Mouse (Mus musculus) CH12.LX (cell line): ENCODE results near the gene Ctnnd1. TPM values are rescaled to one million over a fixed set of nuclear protein-coding genes. Genes with fewer than 3 reads are reported as not detected.
A peak's percentile ranks its signal among the peaks of the same experiment; 100 is the strongest.

Experiments
- DNase-seq: peaks from one replicate; pipeline ENCODE4 v3.0.0-alpha.2; 2013; ENCODE audit errors: extremely low read depth
- H3K27ac ChIP-seq: 2 replicates; pipeline ENCODE4 v1.5.1; 2012; ENCODE audit warnings: low read depth, mild to moderate bottlenecking, control low read depth, moderate library complexity; ENCODE audit not compliant: insufficient read depth
- H3K27me3 ChIP-seq: replicated peaks from 2 replicates; pipeline ENCODE3; 2012; ENCODE audit warnings: inconsistent platforms
- H3K36me3 ChIP-seq, 2 experiments: replicated peaks in 1 of 2; 2 replicates each; pipeline versions ENCODE3 to v1.6.1; 2012; ENCODE audit warnings: inconsistent platforms in 1 of 2, low read length in 1 of 2, mild to moderate bottlenecking in 1 of 2, mixed read lengths in 1 of 2, moderate library complexity in 1 of 2; ENCODE audit not compliant: control insufficient read depth in 1 of 2, insufficient read depth in 1 of 2
- H3K4me1 ChIP-seq, 2 experiments: 2 replicates each; pipeline ENCODE4 v1.6.1; 2012; ENCODE audit warnings: inconsistent platforms in 1 of 2, moderate library complexity in 1 of 2; ENCODE audit not compliant: insufficient read depth in 2 of 2, control insufficient read depth in 1 of 2
- H3K4me2 ChIP-seq: 2 replicates; pipeline ENCODE4 v1.6.1; 2012; ENCODE audit warnings: low read depth, mild to moderate bottlenecking, control low read depth; ENCODE audit not compliant: poor library complexity, insufficient read depth, severe bottlenecking
- H3K4me3 ChIP-seq, 3 experiments: fragments of 150-350 bp in 1 of 3; sonication (generic) in 1 of 3; replicated peaks in 1 of 3; 2 replicates each; pipeline versions ENCODE3 to v1.5.1; 2011 to 2012; ENCODE audit warnings: low read depth in 2 of 3, low read length in 2 of 3, mild to moderate bottlenecking in 2 of 3, moderate library complexity in 2 of 3, control low read depth in 1 of 3, improper control_type of control experiment in 1 of 3, inconsistent platforms in 1 of 3, mixed read lengths in 1 of 3; ENCODE audit not compliant: poor library complexity in 1 of 3
- H3K79me2 ChIP-seq: replicated peaks from 2 replicates; pipeline ENCODE4 v1.6.1; 2012; ENCODE audit warnings: mild to moderate bottlenecking, moderate library complexity; ENCODE audit not compliant: control insufficient read depth, poor library complexity, insufficient read depth, severe bottlenecking; ENCODE audit errors: extremely low read depth
- H3K9ac ChIP-seq: 2 replicates; pipeline ENCODE4 v1.6.1; 2012; ENCODE audit warnings: low read depth, mild to moderate bottlenecking, control low read depth, moderate library complexity; ENCODE audit not compliant: insufficient read depth
- H3K9me3 ChIP-seq: replicated peaks from 2 replicates; pipeline ENCODE3; 2012; ENCODE audit warnings: low read length, inconsistent platforms, mixed read lengths
- BHLHE40 ChIP-seq: IDR thresholded peaks from 2 replicates; pipeline ENCODE4 v1.6.1; 2011; ENCODE audit warnings: mild to moderate bottlenecking, low read depth, low read length, improper control_type of control experiment
- CHD2 ChIP-seq: IDR thresholded peaks from 2 replicates; pipeline ENCODE4 v1.6.1; 2011; ENCODE audit warnings: low read length, improper control_type of control experiment
- CTCF ChIP-seq, 2 experiments: IDR thresholded peaks in 1 of 2; conservative IDR thresholded peaks in 1 of 2; 2 replicates each; pipeline ENCODE4 v1.5.1; 2011 to 2012; ENCODE audit warnings: low read depth in 2 of 2, low read length in 2 of 2, improper control_type of control experiment in 1 of 2, inconsistent platforms in 1 of 2, mild to moderate bottlenecking in 1 of 2, moderate library complexity in 1 of 2
- ELF1 ChIP-seq: IDR thresholded peaks from 2 replicates; pipeline ENCODE4 v1.6.1; 2014; ENCODE audit warnings: low read depth, mild to moderate bottlenecking, inconsistent platforms, low read length, improper control_type of control experiment
- ETS1 ChIP-seq: conservative IDR thresholded peaks from 2 replicates; pipeline ENCODE4 v1.6.1; 2012; ENCODE audit warnings: low read depth, mild to moderate bottlenecking, inconsistent platforms, low read length, improper control_type of control experiment, moderate library complexity
- GABPA ChIP-seq: IDR thresholded peaks from 2 replicates; pipeline ENCODE4 v1.6.1; 2012; ENCODE audit warnings: low read depth, low read length, improper control_type of control experiment, inconsistent platforms; ENCODE audit not compliant: insufficient replicate concordance
- IRF4 ChIP-seq: IDR thresholded peaks from 2 replicates; pipeline ENCODE4 v1.6.1; 2014; ENCODE audit warnings: low read depth, mild to moderate bottlenecking, inconsistent platforms, low read length, improper control_type of control experiment
- NRF1 ChIP-seq: IDR thresholded peaks from 2 replicates; pipeline ENCODE4 v1.6.1; 2014; ENCODE audit warnings: low read depth, mild to moderate bottlenecking, inconsistent platforms, low read length, improper control_type of control experiment, moderate library complexity
- RAD21 ChIP-seq: IDR thresholded peaks from 2 replicates; pipeline ENCODE4 v1.6.1; 2011; ENCODE audit warnings: low read depth, mild to moderate bottlenecking, low read length, improper control_type of control experiment, moderate library complexity
- RCOR1 ChIP-seq: conservative IDR thresholded peaks from 2 replicates; pipeline ENCODE4 v1.6.1; 2012; ENCODE audit warnings: low read depth, mild to moderate bottlenecking, inconsistent platforms, low read length, improper control_type of control experiment
- SMC3 ChIP-seq: IDR thresholded peaks from 2 replicates; pipeline ENCODE4 v1.6.1; 2011; ENCODE audit warnings: low read depth, low read length, improper control_type of control experiment
- TBP ChIP-seq: conservative IDR thresholded peaks from 2 replicates; pipeline ENCODE4 v1.6.1; 2011; ENCODE audit warnings: low read depth, low read length, improper control_type of control experiment
- UBTF ChIP-seq: IDR thresholded peaks from 2 replicates; pipeline ENCODE4 v1.6.1; 2012; ENCODE audit warnings: low read depth, mild to moderate bottlenecking, inconsistent platforms, low read length, improper control_type of control experiment, moderate library complexity
- ZC3H11A ChIP-seq: IDR thresholded peaks from 2 replicates; pipeline ENCODE4 v1.6.1; 2012; ENCODE audit warnings: low read depth, mild to moderate bottlenecking, inconsistent platforms, low read length, improper control_type of control experiment
- ZMIZ1 ChIP-seq: IDR thresholded peaks from 2 replicates; pipeline ENCODE4 v1.6.1; 2012; ENCODE audit warnings: low read depth, mild to moderate bottlenecking, inconsistent platforms, low read length, improper control_type of control experiment
- dilution Hi-C: fragments of 300-500 bp; cut with MboI; formaldehyde crosslinking; loops from 2 replicates; pipeline ENCODE4 v1.14.3; 2020; ENCODE audit warnings: low sequenced_read_pairs; ENCODE audit not compliant: extremely low pct_unique_long_range_greater_than_20kb, extremely low pct_ligation_motif_present
- in situ Hi-C: fragments of 300-500 bp; cut with MboI; formaldehyde crosslinking; loops from 3 replicates; pipeline ENCODE4 v1.14.3; 2019; ENCODE audit warnings: low sequenced_read_pairs, low pct_ligation_motif_present, low pct_unique_long_range_greater_than_20kb, mixed read lengths
- polyA plus RNA-seq: library from polyadenylated mRNA; unstranded; fragments of >175 nt; gene quantifications from 2 replicates; pipeline ENCODE4 v1.2.1, GENCODE M21; 2012; ENCODE audit warnings: low read depth; ENCODE audit not compliant: insufficient read length
- total RNA-seq, 2 experiments: library from RNA; depleted of rRNA; stranded (reverse); fragments of 300-350 nt in 1 of 2; fragments of >200 nt in 1 of 2; gene quantifications; 2 replicates each; pipeline ENCODE4 v1.2.3; 2012 to 2014

Gene Ctnnd1
- total and polyA plus RNA-seq, 3 experiments, result 0.38 to 2.8 (median 1.2) TPM

DNA sequence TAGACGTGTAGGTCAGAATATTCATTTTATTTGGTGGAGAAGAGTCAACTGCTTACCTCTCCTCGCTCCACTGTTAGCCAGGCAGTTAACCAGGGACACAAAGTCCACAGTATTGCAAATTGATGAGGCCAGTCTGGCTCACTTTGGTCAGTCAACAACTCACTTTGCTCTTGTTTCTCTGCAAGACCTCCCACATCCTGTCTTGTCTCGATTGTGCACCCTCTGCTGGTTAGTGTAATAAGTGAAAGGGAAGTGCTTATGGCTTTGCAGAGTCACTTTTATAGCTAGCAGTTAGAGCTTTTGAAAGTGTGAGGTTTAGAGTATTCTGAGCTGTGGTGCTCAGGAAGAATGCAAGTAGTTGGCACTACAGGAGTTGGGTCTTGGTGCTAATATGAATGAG is 9.7 kb upstream of the Ctnnd1 start:
- in situ Hi-C loops, result loop anchor here (25.0 kb wide), 1 partner anchor 198 kb away; no protein-coding TSS in a partner anchor
- no peak overlapping the region for H3K4me3 ChIP-seq
- H3K4me1 ChIP-seq, result peaks cover 3 to 14% of the 10 kb centered on the region in 2 experiments; a peak in 3 of 4 replicates
- dilution Hi-C loops, result no loop called here
- peak; percentile 74 for DNase-seq
- H3K9ac ChIP-seq, result no peak overlapping the region
- no peaks in the 10 kb centered on the region for H3K79me2 ChIP-seq
- no peaks in the 10 kb centered on the region for H3K36me3 ChIP-seq
- no peak overlapping the region for H3K27ac ChIP-seq
- H3K4me2 ChIP-seq, result no peak overlapping the region
- H3K27me3 ChIP-seq, result no peaks in the 10 kb centered on the region
- peaks cover 2% of the 10 kb centered on the region for H3K9me3 ChIP-seq
- TF ChIP-seq UBTF, result no peak
- peak; percentile 83 for TF ChIP-seq SMC3
- peak; percentile 41 for TF ChIP-seq RAD21
- no peak for TF ChIP-seq ZC3H11A
- TF ChIP-seq IRF4, result peak; percentile 55; the same call in 1 of the 2 replicates
- peak; percentile 66; the same call in 1 of the 2 replicates for TF ChIP-seq ELF1
- TF ChIP-seq ETS1, result no peak
- peak; percentile 36 to 80; a peak in 3 of 4 replicates for TF ChIP-seq CTCF (conservative IDR thresholded peaks at IDR 0.05 in 1 of 2, IDR thresholded peaks at IDR 0.05 in 1 of 2; ENCODE audit: low read depth in 2 of 2, low read length in 2 of 2)

DNA sequence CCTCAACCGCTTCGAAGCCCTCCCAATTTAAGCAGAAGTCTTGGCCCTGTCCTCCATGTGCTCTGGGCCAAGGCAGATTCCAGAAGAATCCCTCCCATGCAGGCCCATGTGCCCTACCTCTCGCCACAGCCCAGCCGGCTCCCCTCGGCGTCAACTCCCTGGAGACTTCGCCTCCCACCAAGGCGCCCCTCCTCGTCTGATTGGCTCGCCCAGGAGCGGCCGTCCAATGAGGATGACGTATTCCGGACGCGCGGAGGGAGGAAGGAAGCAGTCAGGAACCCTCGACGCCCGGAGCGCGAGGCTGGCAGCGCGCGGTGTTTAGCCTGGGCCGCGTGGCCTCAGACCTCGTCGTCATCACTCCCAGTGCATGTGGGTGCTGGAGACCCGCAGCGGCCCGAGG is 8.2 kb upstream of the Ctnnd1 start, which contains the start of gene Btbd18:
Btbd18 (plus strand) TSS at position 274 of the 400 bp plus-strand sequence.
- no peak for TF ChIP-seq SMC3
- TF ChIP-seq TBP, result no peak
- TF ChIP-seq ZMIZ1, result no peak
- TF ChIP-seq NRF1, result no peak
- TF ChIP-seq GABPA, result no peak
- no peak for TF ChIP-seq RCOR1
- no peak for TF ChIP-seq CHD2
- no peak for TF ChIP-seq UBTF
- no peak for TF ChIP-seq BHLHE40
- in situ Hi-C loops, result loop anchor here (25.0 kb wide), 1 partner anchor 197 kb away; no protein-coding TSS in a partner anchor
- DNase-seq, result no peak

More for the DNA sequence above, 8.2 kb upstream of the Ctnnd1 start, which contains the start of gene Btbd18:
- Histone ChIP-seq H3K9ac (no peak within 1 kb of the TSS), H3K4me3 (no peak within 1 kb of the TSS), H3K27ac (no peak within 1 kb of the TSS), H3K27me3 (no peaks in the 10 kb centered on the region), H3K9me3 (peaks cover 2% of the 10 kb centered on the region), H3K4me2 (no peak within 1 kb of the TSS), H3K79me2 (no peaks in the 10 kb centered on the region), H3K36me3 (no peaks in the 10 kb centered on the region), H3K4me1 (peaks cover 3 to 14% of the 10 kb centered on the region in 2 experiments; a peak in 3 of 4 replicates)
- dilution Hi-C loops, result no loop called here
